Mouse (Mus musculus): Measurements from ENCODE around the gene Asb2.

Asb2 gene

DNA sequence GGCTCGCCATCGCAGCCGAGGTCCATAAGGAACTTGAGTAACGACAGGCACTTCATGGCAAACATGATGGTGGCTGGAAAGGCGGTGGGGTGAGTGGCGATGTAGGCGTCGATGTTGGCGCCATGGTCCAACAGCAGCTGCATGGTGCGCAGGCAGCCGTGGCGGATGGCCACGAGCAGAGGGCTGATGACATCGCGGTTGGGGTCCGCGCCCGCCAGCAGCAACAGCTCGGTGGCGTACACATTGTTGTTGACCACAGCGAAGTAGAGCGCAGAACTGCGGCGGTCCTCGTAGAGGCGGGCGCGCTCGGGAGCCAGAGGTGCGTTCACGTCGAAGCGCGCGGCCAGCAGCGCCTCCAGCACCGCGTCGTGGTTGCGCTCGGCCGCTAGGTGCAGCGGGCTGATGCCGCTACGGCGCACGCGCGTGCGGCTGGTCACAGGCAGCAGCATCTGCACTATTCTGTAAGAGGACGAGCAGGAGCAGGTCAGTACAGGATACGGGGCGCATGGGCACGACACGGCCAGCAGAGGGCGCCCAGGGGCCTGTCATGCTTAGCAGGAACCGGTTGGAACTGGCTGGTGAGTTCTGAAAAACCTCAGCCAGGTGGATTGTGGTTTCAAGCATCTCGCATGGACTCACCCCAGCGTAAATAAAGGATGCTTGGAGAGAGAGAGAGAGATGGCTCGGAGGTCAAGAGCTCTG, 30.5 kb downstream of the Asb2 start:
- peak; percentile 84 for DNase-seq (ENCODE audit: low spot score)

DNA sequence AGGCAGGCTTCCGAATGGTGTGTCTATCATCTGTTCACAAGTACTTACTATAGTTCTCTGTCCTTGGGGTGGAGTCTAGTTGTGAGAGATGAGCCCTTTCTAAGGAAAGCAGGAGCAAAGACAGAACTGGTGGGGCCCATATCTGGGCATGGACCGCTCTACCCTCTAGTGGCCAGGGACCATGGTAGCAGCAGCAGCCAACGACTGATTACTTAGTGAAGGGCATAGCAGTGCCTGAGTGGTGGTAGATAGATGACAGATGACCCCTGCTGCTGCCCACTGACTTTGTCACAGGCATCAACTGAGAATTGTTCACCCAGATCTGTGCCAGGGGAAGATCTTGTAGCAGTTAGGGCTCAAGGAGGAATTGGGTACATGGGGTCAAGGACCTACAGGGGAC, 33.0 kb downstream of the Asb2 start:
- no peak for DNase-seq (ENCODE audit: low spot score)

DNA sequence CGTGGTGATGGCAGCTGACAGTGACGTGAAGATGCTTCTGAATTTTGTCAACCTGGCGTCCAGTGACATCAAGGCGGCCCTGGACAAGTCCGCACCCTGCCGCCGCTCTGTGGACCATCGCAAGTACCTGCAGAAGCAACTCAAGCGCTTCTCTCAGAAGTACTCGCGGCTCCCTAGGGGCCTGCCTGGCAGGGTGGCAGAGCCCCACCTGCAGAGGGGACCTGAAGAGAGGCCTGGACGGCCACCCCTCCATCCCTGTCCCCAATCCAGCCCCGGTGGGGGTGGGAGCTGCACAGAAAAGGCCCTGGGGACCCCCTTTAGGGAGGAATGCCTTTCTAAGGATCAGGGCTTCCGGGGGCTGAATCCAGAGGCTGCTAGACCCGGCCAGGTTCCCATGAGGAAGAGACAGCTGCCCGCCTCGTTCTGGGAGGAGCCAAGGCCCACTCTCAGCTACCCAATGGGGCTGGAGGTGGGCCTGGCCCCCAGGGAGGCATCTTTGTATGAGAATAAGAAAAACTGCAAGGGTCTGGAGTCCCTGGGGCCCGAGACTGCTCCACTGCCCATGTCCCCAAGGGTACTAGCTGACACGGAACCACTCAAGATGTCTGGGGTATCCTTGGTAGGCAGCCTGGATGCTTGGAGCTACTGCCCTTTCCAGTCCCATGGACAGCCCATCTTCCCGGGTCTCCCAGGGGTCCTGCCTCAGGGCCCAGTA, 39.8 kb downstream of the Asb2 start:
- DNase-seq (ENCODE audit: low spot score): no peak

DNA sequence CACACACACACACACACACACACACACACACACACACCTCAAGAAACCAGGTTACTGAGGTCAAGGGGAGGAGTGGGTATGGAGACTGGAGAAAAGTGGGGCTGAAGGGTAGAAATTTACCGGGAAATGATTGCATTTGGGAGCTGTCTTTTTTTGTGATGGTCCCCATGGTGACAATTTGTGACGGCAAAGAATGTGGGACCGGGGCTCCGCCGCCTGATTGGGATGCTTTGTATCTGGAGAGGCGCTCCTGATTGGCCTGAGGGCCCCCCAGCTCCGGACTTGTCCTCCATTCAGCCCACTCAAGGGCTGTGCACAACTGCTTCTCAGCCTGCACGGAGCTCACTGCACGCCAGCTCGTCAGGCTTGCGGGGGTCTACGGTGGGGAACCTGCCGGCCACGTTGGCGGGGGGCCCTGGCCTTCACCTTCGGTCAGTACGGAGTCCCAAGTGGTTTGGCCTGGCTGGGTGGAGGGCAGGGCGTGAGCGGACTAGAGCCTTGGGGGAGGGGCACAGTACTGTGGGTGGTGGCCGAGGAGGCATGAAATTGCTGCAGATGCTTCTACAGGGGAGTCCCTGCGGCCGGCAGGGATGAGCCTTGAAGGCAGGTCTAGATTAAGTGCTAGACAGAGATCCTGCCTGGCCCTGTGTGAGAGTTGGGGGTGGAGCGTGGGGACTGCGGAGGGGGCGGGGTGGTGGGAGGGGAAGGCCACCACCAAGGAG, 41.0 kb downstream of the Asb2 start:
- peak; percentile 25 for DNase-seq (ENCODE audit: low spot score)

DNA sequence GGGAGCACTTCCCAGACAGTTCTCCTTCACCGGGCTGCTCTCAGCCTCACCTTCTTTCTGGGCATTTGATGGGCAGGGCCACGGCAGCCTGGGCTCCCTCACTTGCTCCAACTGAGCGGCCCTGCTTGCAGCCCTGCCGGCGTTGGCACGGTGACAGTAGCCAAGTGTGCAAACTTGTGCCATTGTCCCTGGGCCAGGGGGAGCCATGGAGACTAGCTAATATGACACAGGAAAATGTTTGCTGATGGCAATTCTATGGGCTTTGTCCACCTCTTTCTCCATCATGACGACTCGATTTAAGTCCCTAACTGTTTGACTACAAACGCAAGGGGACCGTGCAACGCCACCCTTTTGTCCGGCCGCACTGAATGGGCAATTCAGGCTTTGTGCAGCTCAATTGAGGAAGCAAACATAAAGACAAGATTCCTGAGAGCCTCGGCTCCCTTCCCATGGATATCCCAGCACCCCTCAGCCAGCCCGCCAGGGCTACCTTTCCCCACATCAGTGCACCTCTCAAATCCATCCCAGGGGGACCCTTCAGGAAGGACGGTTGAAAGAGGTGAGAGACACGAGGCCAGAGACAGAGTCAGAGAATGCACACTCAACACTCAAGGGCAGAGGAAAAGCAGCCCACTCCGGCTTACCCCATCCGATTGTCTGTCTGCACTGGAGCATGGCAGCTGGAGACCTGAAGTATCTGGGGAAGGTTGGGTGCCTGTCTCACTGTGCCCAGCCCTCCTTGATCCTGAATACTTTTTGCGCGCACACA, 41.7 kb downstream of the Asb2 start:
- no peak for DNase-seq (ENCODE audit: low spot score)

DNA sequence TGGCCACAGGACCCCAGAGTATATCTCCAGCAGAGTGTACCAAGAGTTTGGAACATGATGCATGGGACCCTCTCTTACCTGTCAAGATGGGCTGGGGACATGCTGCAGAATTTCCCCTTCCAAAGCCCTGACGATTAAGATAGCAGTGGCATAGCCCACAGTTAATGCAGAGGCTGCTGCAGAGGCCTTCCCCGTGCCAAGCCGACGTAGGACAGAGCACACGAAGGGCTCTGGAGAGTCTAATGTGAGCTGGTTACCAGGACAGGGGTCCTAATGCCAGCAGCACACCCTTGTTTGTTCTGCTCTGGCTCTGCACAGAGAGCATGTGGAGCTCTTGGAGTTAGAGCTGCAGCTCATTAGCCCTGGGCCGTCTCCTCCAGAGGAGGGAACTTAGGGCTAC, 42.5 kb downstream of the Asb2 start:
- no peak for DNase-seq (ENCODE audit: low spot score)

DNA sequence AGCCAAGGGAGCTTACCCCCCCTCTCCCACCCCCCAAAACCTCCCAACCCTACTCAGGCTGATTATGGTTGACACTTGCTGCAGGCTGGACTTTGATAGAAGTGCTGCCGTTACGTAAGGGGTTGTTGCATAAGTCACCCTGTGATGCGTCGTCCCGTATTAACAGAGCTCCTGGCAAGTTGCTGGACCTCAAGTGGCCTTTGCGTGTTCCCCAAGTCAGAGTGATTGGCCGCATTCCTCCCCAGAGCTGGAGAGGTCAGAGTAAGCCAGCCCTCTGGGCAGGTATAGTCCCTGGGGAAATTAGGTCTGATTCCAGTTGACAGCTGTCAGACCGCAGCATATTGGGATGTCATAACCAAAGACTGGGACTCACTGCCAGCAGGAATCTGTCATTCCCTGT, 43.9 kb downstream of the Asb2 start:
- DNase-seq (ENCODE audit: low spot score): no peak

DNA sequence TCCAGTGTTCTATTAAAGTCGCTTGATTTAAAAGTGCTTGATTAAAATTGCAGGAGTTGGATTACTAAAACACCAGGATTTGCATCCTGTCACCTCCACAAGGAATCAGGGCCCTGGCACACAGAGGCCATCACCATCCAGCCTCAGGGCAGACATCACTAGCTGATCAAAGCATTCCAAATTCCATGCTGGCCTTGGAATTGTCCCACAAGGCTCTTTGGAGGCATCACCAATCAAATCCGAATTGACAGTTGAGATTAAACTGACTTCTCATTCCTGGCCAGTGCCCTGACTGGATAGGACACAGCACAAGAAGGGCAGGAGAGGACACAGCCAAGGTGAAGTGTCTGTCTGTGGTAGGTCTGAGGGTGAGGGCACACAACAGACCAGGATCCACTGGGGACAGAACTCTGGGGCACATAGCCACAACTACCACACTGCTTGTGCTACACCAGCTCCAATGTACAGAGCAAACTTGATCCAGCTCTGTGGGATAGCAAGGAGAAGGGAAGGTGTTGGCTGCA, 45.0 kb downstream of the Asb2 start, which contains the start of gene Fam181a:
TSS of gene Fam181a (plus strand) at position 232 of the 524 bp plus-strand sequence.
- DNase-seq (ENCODE audit: low spot score): no peak

DNA sequence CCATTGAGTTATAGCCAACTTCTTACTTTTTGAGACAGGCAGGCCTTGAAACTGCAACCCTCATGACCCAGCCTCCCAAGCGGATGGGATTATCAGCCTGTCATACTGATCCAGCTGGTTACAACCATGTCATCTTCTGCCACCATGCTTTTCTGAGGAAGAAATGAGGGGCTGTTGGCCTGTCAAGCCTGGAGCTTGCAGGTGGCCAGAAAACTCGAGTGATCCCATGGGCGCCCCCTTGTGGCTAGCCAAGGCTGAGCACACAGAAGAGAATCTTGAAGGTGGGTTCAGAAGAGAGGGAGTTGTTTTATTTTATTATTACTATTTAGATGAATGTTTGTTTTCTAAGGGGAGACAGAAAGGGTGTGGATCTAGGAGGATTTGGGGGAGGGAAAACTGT, 49.1 kb downstream of the Asb2 start:
- peak; percentile 50 for DNase-seq (ENCODE audit: low spot score)

DNA sequence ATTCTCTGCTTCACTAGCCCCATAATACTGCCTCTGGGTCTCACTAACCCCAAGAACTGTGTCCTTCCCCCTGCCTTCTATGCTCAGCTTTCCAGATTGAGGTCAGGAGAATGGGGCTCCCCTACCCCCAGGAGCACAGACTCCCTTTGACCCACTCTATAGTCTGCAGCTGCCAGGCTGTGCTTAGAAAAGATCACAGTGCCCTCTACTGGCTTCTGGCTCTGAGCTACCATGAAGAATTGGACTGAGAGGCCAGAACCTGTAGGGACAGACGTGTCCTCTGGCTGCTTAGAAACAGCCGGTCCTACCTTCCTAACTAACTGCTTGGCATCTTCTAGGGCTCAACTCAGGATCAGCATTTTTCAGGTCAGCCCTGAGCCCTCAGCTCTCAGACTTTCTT, 49.6 kb downstream of the Asb2 start:
- no peak for DNase-seq (ENCODE audit: low spot score)

DNA sequence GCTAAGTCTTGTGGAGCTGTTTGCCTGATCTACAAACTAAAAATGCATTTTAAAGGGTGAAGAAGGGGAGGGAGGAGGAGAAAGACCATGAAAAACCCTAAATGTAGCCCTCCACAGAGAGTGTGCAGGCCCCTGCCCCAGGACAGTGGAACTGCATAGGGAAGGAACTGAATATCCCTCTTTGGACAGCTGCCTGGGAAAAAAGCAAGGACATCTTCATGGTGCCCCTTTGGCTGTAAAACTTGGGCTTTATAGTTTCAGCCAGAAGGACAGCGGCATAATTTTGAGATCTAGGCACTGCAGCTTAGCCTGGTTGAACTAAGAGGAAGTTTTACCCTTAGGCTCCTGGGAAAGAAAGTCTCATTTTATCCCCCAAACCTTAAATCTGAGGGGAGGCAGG, 52.8 kb downstream of the Asb2 start:
- DNase-seq (ENCODE audit: low spot score): no peak

DNA sequence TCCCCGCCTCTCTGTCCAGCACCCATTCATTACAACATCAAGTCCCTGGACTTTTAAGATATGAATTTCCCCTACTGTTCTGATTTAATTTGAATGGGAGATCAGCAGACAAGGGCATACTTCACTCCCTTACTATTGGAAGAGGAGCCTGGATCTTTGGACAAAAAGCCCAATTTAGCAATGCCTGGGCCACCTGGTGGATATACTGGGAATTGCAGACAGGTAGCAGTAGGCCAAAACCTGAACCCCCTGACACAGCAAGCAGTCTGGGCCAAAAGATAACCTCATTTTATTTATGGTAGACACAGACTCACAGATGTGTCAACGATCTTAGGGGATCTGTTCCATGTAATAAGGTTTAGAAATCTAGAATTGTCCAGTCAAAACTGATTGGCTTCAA, 54.2 kb downstream of the Asb2 start:
- peak; percentile 48 for DNase-seq (ENCODE audit: low spot score)

DNA sequence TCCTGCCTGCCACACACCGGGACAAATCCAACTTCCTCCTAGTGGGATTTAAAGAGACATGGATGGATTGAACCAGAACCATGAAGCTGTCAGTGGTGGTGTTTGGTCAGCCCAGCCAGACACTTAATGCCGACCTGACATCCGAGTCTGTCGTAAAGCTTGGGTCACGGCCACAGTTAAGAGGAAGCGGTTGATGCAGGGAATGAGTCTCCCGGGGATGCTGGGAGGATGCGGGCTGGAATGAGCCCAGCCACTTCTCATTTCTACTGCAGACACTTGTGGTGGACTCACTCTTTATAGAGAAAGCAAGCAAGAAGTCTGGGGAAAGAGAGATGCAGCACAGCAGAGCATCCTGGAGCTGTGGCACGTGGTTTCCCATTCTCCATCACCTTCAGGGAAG, 55.3 kb downstream of the Asb2 start:
- no peak for DNase-seq (ENCODE audit: low spot score)

DNA sequence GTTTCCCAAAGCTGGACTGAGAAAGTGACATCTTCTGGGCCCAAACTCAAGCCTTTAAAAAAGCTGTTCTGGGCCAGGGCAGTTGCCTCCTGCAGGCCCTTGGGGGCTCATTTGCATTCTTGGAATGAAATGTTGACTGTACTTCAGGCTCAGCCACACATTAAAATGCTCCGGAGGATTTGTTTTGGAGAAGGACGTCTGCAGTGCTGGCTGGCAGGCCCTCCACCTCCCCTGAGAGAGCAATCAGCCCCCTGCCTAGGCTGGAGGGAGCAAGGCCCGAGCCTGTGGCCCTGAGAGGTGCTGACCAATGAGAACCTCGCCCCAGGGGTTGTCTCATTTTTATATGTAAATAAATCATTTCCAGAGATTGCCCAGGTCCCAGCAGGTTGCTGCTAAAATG, 59.5 kb downstream of the Asb2 start:
- DNase-seq (ENCODE audit: low spot score): no peak

DNA sequence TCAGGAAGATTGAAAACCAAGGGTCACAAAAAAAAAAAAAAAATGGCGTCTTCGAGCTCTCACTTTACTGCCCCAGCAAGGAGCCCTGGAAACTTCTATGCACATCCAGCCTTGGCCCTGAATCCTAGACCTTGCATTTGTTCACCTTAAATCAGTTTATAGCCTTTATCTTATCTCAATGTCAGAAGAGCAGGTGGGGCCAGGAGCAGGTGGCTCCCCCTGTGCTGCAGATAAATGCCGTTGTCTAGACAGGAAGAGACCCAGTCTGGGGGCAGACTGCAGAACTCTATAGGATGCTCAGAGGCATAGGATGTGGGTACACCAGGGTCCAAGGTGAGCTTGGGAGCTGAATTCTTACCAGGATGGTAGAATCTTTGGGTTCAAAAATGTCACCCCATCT, 63.4 kb downstream of the Asb2 start:
- no peak for DNase-seq (ENCODE audit: low spot score)

DNA sequence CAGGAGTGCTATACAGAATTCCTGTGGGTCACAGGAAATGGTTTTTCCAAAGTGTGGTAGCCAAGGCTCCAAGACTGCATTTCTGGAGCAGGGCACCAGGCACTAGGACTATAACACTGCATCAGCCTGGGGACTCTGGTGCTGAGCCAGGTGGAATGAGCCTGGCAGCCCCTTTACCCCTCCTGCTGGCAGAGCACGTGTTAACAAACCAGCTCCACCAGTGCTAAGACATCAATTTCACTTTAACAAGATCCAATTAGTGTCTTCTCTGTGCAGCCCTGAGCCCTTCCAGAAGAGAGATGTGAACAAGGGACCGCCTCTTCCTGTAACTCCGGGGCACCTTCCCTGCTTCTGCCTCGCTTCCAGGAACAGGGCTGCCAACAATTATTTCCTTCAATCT, 68.5 kb downstream of the Asb2 start:
- DNase-seq (ENCODE audit: low spot score): no peak

DNA sequence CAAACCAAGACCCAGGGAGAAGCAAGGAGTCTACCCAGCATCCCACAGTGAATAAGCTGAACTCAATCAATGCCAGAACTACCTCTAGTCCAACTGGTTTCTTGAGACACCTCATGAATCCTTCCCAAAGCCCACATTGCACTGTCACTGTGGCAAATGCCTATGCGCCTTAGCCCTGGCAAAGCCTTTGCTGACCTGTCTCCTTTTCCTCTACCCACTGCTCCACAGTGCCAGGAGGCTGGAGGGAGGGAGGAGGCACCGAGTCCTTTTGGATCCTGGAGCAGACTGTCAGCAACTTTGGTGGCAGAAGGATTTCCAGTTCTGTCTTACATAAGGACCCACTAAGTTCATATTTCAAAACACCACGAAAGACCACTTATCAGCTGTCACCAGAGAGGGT, 72.4 kb downstream of the Asb2 start:
- DNase-seq (ENCODE audit: low spot score): no peak

DNA sequence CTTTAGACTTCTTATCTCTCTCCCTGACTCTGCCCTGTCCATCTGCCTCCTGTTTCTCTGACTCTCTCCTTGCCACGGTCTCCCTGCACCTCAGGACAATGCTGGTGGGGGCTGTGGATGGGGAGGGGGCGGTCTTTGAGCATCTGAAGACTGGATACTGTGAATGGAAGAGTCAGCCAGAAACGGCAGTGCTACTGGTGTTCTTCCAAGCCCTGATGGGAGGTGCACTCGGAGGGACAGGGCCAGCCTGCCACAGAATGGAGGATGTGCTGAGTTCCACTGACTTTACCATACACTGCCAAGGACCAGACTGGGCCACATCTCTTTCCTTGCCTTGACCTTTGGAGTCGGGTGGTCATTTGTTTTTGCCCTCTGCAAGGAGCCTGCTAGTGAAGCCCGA, 72.9 kb downstream of the Asb2 start:
- DNase-seq (ENCODE audit: low spot score): no peak

DNA sequence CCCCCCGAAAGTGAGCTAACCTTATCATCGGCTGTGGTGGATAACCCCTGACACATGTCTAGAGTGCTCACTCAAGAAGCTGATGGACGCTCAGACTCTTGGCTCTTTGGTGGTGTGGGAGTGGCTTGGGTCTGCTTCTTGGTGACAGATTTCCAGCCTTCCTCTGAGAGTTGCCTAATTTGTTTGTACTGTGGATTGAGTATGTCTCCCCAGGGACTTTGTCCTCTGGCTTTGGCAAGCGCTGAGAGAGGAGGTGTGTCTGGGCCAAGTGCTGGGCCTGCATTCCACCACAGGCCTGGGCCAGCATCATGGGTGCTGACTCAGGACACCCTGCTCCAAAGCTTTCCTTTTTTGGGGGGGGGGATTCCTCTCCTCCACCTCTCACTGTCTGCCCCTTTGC, 73.9 kb downstream of the Asb2 start:
- DNase-seq (ENCODE audit: low spot score): peak; percentile 9

DNA sequence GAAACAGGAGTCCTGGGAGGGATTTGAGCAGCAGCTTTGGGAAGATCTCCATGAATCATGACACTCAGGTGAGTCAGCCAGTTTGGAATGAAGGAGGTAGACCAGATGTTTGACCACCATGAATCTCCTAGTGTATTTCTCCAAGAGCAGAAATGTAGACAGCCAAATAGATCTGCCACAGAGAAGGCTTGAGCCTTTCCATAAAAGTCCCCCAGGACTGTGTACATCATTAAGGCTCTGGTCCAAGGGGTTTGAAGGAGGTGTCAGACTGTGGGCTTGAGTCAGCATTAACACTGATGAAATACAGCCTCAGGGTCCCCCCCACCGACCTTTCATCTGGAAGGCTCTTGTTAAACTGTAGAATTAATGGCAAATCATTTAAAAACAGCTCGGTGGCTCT, 74.3 kb downstream of the Asb2 start:
- no peak for DNase-seq (ENCODE audit: low spot score)

DNA sequence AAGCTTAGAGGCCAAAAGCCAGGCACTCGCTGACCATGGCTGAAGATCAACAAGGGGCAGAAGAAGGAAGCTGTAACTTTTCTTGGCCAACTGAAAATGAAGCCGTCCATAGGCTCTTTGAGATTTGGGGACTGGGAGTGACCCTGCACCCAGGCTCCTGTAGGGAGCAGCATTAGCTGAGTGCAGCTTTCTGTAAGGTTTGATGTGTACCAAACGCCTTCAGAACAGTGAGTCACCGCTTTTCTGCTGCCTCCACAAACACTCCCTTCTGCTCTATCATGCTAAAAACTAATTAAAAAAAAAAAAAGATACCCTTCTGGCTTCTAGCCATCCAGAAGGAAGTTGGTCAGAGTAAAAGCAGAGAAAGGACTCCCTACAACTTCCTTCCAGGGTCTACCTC, 79.4 kb downstream of the Asb2 start:
- no peak for DNase-seq (ENCODE audit: low spot score)

DNA sequence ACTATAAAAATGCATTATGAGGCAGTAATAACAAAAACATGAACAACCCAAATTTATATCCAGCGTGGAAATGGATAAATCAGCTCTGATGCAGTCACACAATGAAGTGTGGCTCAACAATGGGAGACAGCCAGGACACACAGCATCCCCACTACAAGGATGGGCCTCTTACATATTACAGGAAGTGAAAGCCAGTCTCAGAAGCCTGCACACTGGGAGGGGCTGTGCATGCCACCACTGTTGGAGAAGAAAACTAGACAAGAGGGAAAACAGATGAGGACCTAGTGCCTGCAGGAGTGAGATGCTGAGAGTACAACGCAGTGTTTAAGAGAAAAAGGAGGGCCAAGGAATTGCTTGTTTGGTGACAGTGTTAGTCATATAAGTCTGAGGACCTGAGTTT, 82.1 kb downstream of the Asb2 start:
- no peak for DNase-seq (ENCODE audit: low spot score)
